Mouse (Mus musculus): Measurements from ENCODE around the gene Ntpcr. TPM values are rescaled to one million over a fixed set of nuclear protein-coding genes. Genes with fewer than 3 reads are reported as not detected.
A peak's percentile ranks its signal among the peaks of the same experiment; 100 is the strongest.

Ntpcr gene
- polyA plus RNA-seq (2014; fragmentation: Nextera tagmentation; extraction: Ambion mirVana) = 19.5 and 21.1 TPM in 2 replicates

- Histone ChIP-seq H3K9me3 (ENCODE audit: control insufficient read depth, low read length) (no peaks in the 10 kb centered on the region), H3K27me3 (ENCODE audit: control insufficient read depth, insufficient read depth, low read length) (no peaks in the 10 kb centered on the region), H3K36me3 (ENCODE audit: control insufficient read depth, insufficient read depth, low read length) (no peaks in the 10 kb centered on the region), H3K27ac (ENCODE audit: low read depth, low read length) (no peak within 1 kb of the TSS), H3K4me2 (ENCODE audit: low read depth) (no peak within 1 kb of the TSS), H3K4me3 (ENCODE audit: low read depth, low read length) (no peak within 1 kb of the TSS), H3K9ac (ENCODE audit: low read length) (no peak within 1 kb of the TSS), H3K4me1 (ENCODE audit: control insufficient read depth, insufficient read depth, low read length) (peaks cover 5% of the 10 kb centered on the region; the same call in 1 of the 2 replicates)
- no peak for DNase-seq (ENCODE audit: low spot score)
- ATAC-seq (ENCODE audit: insufficient read depth, low FRiP score, low TSS enrichment) = no peak
- WGBS = 79% methylated on average over 7 of the region's 7 CpGs
Observed at GRCm38 (mm10) chr8:125729746-125730145, at the start of gene Ntpcr. Gene Ntpcr (plus strand): TSS chr8:125729963.

GRCm38 (mm10) chr8:125680851-125681408 lies 48.8 kb upstream of the Ntpcr start:
- H3K36me3 ChIP-seq (ENCODE audit: control insufficient read depth, insufficient read depth, low read length) = no peaks in the 10 kb centered on the region
- no peak overlapping the region for H3K9ac ChIP-seq (ENCODE audit: low read length)
- H3K4me3 ChIP-seq (ENCODE audit: low read depth, low read length) = no peak overlapping the region
- ATAC-seq (ENCODE audit: insufficient read depth, low FRiP score, low TSS enrichment) (no peak), DNase-seq (ENCODE audit: low spot score) (no peak)
- H3K4me2 ChIP-seq (ENCODE audit: low read depth) = no peak overlapping the region
- H3K4me1 ChIP-seq (ENCODE audit: control insufficient read depth, insufficient read depth, low read length) = no peaks in the 10 kb centered on the region
- H3K27ac ChIP-seq (ENCODE audit: low read depth, low read length) = no peak overlapping the region
- H3K27me3 ChIP-seq (ENCODE audit: control insufficient read depth, insufficient read depth, low read length) = no peaks in the 10 kb centered on the region
- no peaks in the 10 kb centered on the region for H3K9me3 ChIP-seq (ENCODE audit: control insufficient read depth, low read length)
- WGBS = 55% methylated on average over 8 of the region's 8 CpGs

- no peaks in the 10 kb centered on the region for H3K9me3 ChIP-seq (ENCODE audit: control insufficient read depth, low read length)
- H3K27me3 ChIP-seq (ENCODE audit: control insufficient read depth, insufficient read depth, low read length) = no peaks in the 10 kb centered on the region
- H3K4me3 ChIP-seq (ENCODE audit: low read depth, low read length) = no peak overlapping the region
- no peak overlapping the region for H3K9ac ChIP-seq (ENCODE audit: low read length)
- no peak overlapping the region for H3K4me2 ChIP-seq (ENCODE audit: low read depth)
- H3K4me1 ChIP-seq (ENCODE audit: control insufficient read depth, insufficient read depth, low read length) = no peaks in the 10 kb centered on the region
- ATAC-seq (ENCODE audit: insufficient read depth, low FRiP score, low TSS enrichment) (no peak), DNase-seq (ENCODE audit: low spot score) (peak; percentile 36)
- H3K36me3 ChIP-seq (ENCODE audit: control insufficient read depth, insufficient read depth, low read length) = no peaks in the 10 kb centered on the region
- 60% methylated on average over 6 of the region's 6 CpGs for WGBS
- no peak overlapping the region for H3K27ac ChIP-seq (ENCODE audit: low read depth, low read length)
Observed at GRCm38 (mm10) chr8:125685216-125685760, 44.5 kb upstream of the Ntpcr start.

- Histone ChIP-seq H3K9me3 (ENCODE audit: control insufficient read depth, low read length) (no peaks in the 10 kb centered on the region), H3K4me2 (ENCODE audit: low read depth) (no peak overlapping the region), H3K36me3 (ENCODE audit: control insufficient read depth, insufficient read depth, low read length) (no peaks in the 10 kb centered on the region), H3K27ac (ENCODE audit: low read depth, low read length) (no peak overlapping the region), H3K4me1 (ENCODE audit: control insufficient read depth, insufficient read depth, low read length) (no peaks in the 10 kb centered on the region), H3K27me3 (ENCODE audit: control insufficient read depth, insufficient read depth, low read length) (no peaks in the 10 kb centered on the region), H3K9ac (ENCODE audit: low read length) (no peak overlapping the region), H3K4me3 (ENCODE audit: low read depth, low read length) (no peak overlapping the region)
- WGBS = 88% methylated on average over 9 of the region's 9 CpGs
- DNase-seq (ENCODE audit: low spot score) (no peak), ATAC-seq (ENCODE audit: insufficient read depth, low FRiP score, low TSS enrichment) (no peak)
Observed at GRCm38 (mm10) chr8:125686221-125686865, 43.4 kb upstream of the Ntpcr start.

GRCm38 (mm10) chr8:125690166-125690915 lies 39.4 kb upstream of the Ntpcr start:
- no peak overlapping the region for H3K4me2 ChIP-seq (ENCODE audit: low read depth)

GRCm38 (mm10) chr8:125690961-125691360 lies 38.8 kb upstream of the Ntpcr start:
- Histone ChIP-seq H3K9me3 (ENCODE audit: control insufficient read depth, low read length) (no peaks in the 10 kb centered on the region), H3K9ac (ENCODE audit: low read length) (no peak overlapping the region), H3K27ac (ENCODE audit: low read depth, low read length) (no peak overlapping the region), H3K36me3 (ENCODE audit: control insufficient read depth, insufficient read depth, low read length) (no peaks in the 10 kb centered on the region), H3K4me1 (ENCODE audit: control insufficient read depth, insufficient read depth, low read length) (no peaks in the 10 kb centered on the region), H3K4me2 (ENCODE audit: low read depth) (no peak overlapping the region), H3K27me3 (ENCODE audit: control insufficient read depth, insufficient read depth, low read length) (no peaks in the 10 kb centered on the region), H3K4me3 (ENCODE audit: low read depth, low read length) (no peak overlapping the region)
- DNase-seq (ENCODE audit: low spot score) = no peak
- ATAC-seq (ENCODE audit: insufficient read depth, low FRiP score, low TSS enrichment) = no peak
- WGBS = 92% methylated on average over 3 of the region's 3 CpGs

More at GRCm38 (mm10) chr8:125690166-125690915, 39.4 kb upstream of the Ntpcr start:
- Histone ChIP-seq H3K9me3 (ENCODE audit: control insufficient read depth, low read length) (no peaks in the 10 kb centered on the region), H3K27me3 (ENCODE audit: control insufficient read depth, insufficient read depth, low read length) (no peaks in the 10 kb centered on the region), H3K36me3 (ENCODE audit: control insufficient read depth, insufficient read depth, low read length) (no peaks in the 10 kb centered on the region), H3K27ac (ENCODE audit: low read depth, low read length) (no peak overlapping the region), H3K9ac (ENCODE audit: low read length) (no peak overlapping the region), H3K4me1 (ENCODE audit: control insufficient read depth, insufficient read depth, low read length) (no peaks in the 10 kb centered on the region), H3K4me3 (ENCODE audit: low read depth, low read length) (no peak overlapping the region)
- DNase-seq (ENCODE audit: low spot score) (no peak), ATAC-seq (ENCODE audit: insufficient read depth, low FRiP score, low TSS enrichment) (peak; percentile 41; the same call in 1 of the 2 replicates)
- 58% methylated on average over 15 of the region's 15 CpGs for WGBS

GRCm38 (mm10) chr8:125692447-125692846 lies 37.3 kb upstream of the Ntpcr start:
- Histone ChIP-seq H3K4me3 (ENCODE audit: low read depth, low read length) (no peak overlapping the region), H3K9me3 (ENCODE audit: control insufficient read depth, low read length) (no peaks in the 10 kb centered on the region), H3K9ac (ENCODE audit: low read length) (no peak overlapping the region), H3K4me2 (ENCODE audit: low read depth) (no peak overlapping the region), H3K4me1 (ENCODE audit: control insufficient read depth, insufficient read depth, low read length) (no peaks in the 10 kb centered on the region), H3K27ac (ENCODE audit: low read depth, low read length) (no peak overlapping the region), H3K27me3 (ENCODE audit: control insufficient read depth, insufficient read depth, low read length) (no peaks in the 10 kb centered on the region), H3K36me3 (ENCODE audit: control insufficient read depth, insufficient read depth, low read length) (no peaks in the 10 kb centered on the region)
- DNase-seq (ENCODE audit: low spot score) = no peak
- WGBS = 81% methylated on average over 5 of the region's 5 CpGs
- no peak for ATAC-seq (ENCODE audit: insufficient read depth, low FRiP score, low TSS enrichment)

- Histone ChIP-seq H3K9me3 (ENCODE audit: control insufficient read depth, low read length) (no peaks in the 10 kb centered on the region), H3K36me3 (ENCODE audit: control insufficient read depth, insufficient read depth, low read length) (no peaks in the 10 kb centered on the region), H3K4me1 (ENCODE audit: control insufficient read depth, insufficient read depth, low read length) (no peaks in the 10 kb centered on the region), H3K27me3 (ENCODE audit: control insufficient read depth, insufficient read depth, low read length) (no peaks in the 10 kb centered on the region), H3K27ac (ENCODE audit: low read depth, low read length) (no peak overlapping the region), H3K9ac (ENCODE audit: low read length) (no peak overlapping the region), H3K4me2 (ENCODE audit: low read depth) (no peak overlapping the region), H3K4me3 (ENCODE audit: low read depth, low read length) (no peak overlapping the region)
- whole genome bisulfite sequencing = 83% methylated on average over 3 of the region's 3 CpGs
- ATAC-seq (ENCODE audit: insufficient read depth, low FRiP score, low TSS enrichment) (no peak), DNase-seq (ENCODE audit: low spot score) (no peak)
Observed at GRCm38 (mm10) chr8:125693197-125693596, 36.6 kb upstream of the Ntpcr start.

Measured in neural tube, embryonic 11.5 days (tissue).